ENCODE assay signal across 7 mouse cellular contexts in genomic region chr19:42089103-42089747, GRCm38 (mm10). TPM values are rescaled to one million over a fixed set of nuclear protein-coding genes. Genes with fewer than 3 reads are reported as not detected.
DNase-seq lines count a peak whose midpoint lies in the region; ATAC-seq lines count a peak whose summit lies in the region.

No protein-coding gene starts in this region.

- no peak overlapping the region for H3K9ac ChIP-seq in intestine, embryonic 15.5 days

- 15% methylated on average over 14 of the region's 14 CpGs for WGBS in intestine, embryonic 15.5 days

- DNase-seq in adipocyte (ENCODE audit: low spot score), result peak; percentile 65
- peak; percentile 76 for DNase-seq in embryo, embryonic 10.5 days (ENCODE audit: low spot score)
- peak; percentile 54 for DNase-seq in gastrocnemius, postnatal 25 days
- DNase-seq in left cerebral cortex, postnatal 36 days (ENCODE audit: low spot score in 2 of 2), result peak; percentile 42 to 47
- DNase-seq in mesoderm, embryonic 11.5 days (ENCODE audit: low read depth, low spot score), result peak; percentile 48
- peak; percentile 74 for DNase-seq in skeletal muscle tissue, adult 2 months (ENCODE audit: low read depth, low spot score)

- H3K36me3 ChIP-seq in intestine, embryonic 15.5 days, result 0 out of 2 replicates have a peak, but pooled peaks cover 4% of the 10 kb centered on the region

- peak overlapping the region; percentile 64 for H3K4me2 ChIP-seq in intestine, embryonic 15.5 days (replicated peaks)

- H3K27ac ChIP-seq in intestine, embryonic 15.5 days, result peak overlapping the region; percentile 90

- peaks cover 20% of the 10 kb centered on the region for H3K4me1 ChIP-seq in intestine, embryonic 15.5 days (replicated peaks)

- H3K27me3 ChIP-seq in intestine, embryonic 15.5 days (replicated peaks), result no peaks in the 10 kb centered on the region

- H3K9me3 ChIP-seq in intestine, embryonic 15.5 days, result no peaks in the 10 kb centered on the region

- ATAC-seq in intestine, embryonic 15.5 days, result no peak

- intact Hi-C loops in left cerebral cortex, postnatal 36 days (cut with DNase I), result loop anchor here (5.0 kb wide), 1 partner anchor 78 kb away; no protein-coding TSS in a partner anchor

- H3K4me3 ChIP-seq in intestine, embryonic 15.5 days (replicated peaks), result 0 out of 2 replicates have a peak overlapping the region, but pooled peaks have one; percentile 3

RNA-seq across cellular contexts. Expression of gene Pi4k2a, which starts 1.0 kb away (rescaled TPM):
- 10 to 100 TPM; 10.4 to 12.2 TPM for total RNA-seq in gastrocnemius, postnatal 25 days (2021)
- 23.4 and 23.6 TPM in 2 replicates for polyA plus RNA-seq in intestine, embryonic 15.5 days (2015; fragmentation: Nextera tagmentation; extraction: Ambion mirVana)
- total RNA-seq in left cerebral cortex, postnatal 36 days (2021), result 10 to 100 TPM; 63.6 to 72.2 TPM

RNA-seq across cellular contexts. Expression of gene Morn4, which starts 3.1 kb away (rescaled TPM):
- 1 to 10 TPM; 1.2 to 1.8 TPM for total RNA-seq in gastrocnemius, postnatal 25 days (2021)
- 15.4 and 16.5 TPM in 2 replicates for polyA plus RNA-seq in intestine, embryonic 15.5 days (2015; fragmentation: Nextera tagmentation; extraction: Ambion mirVana)
- 10 to 100 TPM; 67.8 to 75.3 TPM for total RNA-seq in left cerebral cortex, postnatal 36 days (2021)

RNA-seq across cellular contexts. Expression of gene 4933411K16Rik, which starts 37.2 kb away (rescaled TPM):
- under 1 TPM; 0.20 to 0.32 TPM for total RNA-seq in gastrocnemius, postnatal 25 days (2021)
- polyA plus RNA-seq in intestine, embryonic 15.5 days (2015; fragmentation: Nextera tagmentation; extraction: Ambion mirVana), result not detected in 2 replicates
- under 1 TPM; 0.62 to 0.86 TPM for total RNA-seq in left cerebral cortex, postnatal 36 days (2021)

RNA-seq across cellular contexts. Expression of gene Avpi1, which starts 39.6 kb away (rescaled TPM):
- 1 to 10 TPM; 8.4 to 9.3 TPM for total RNA-seq in gastrocnemius, postnatal 25 days (2021)
- 36.4 and 40.7 TPM in 2 replicates for polyA plus RNA-seq in intestine, embryonic 15.5 days (2015; fragmentation: Nextera tagmentation; extraction: Ambion mirVana)
- 10 to 100 TPM; 29.3 to 40.2 TPM for total RNA-seq in left cerebral cortex, postnatal 36 days (2021)

RNA-seq across cellular contexts. Expression of gene Hoga1, which starts 43.8 kb away (rescaled TPM):
- 1 to 10 TPM; 2.1 to 2.3 TPM for total RNA-seq in gastrocnemius, postnatal 25 days (2021)
- 1.6 and 1.7 TPM in 2 replicates for polyA plus RNA-seq in intestine, embryonic 15.5 days (2015; fragmentation: Nextera tagmentation; extraction: Ambion mirVana)
- 1 to 10 TPM; 3.4 to 4.2 TPM for total RNA-seq in left cerebral cortex, postnatal 36 days (2021)

Comparison
In these comparisons a context has a peak if more than half of its experiments do, and no peak if none do; other contexts are left out.
1. RNA of gene Pi4k2a, which starts 1.0 kb away (total RNA-seq): 63.6 to 72.2 TPM in left cerebral cortex, postnatal 36 days; 10.4 to 12.2 TPM in gastrocnemius, postnatal 25 days; every median in the first group is over 4 times any median in the second.
2. RNA of gene Morn4, which starts 3.1 kb away (total RNA-seq): 67.8 to 75.3 TPM in left cerebral cortex, postnatal 36 days; 1.2 to 1.8 TPM in gastrocnemius, postnatal 25 days; every median in the first group is over 10 times any median in the second.
3. Peak in every context shown above with its lines, with median percentiles within 50 percentile points of each other: DNase-seq.